Mouse (Mus musculus): Measurements from ENCODE around the gene Ugdh. TPM values are rescaled to one million over a fixed set of nuclear protein-coding genes. Genes with fewer than 3 reads are reported as not detected.
"Not testable (repeated sequence)": the region's sequence is repeated elsewhere in the genome, so short reads cannot be mapped to it uniquely, and the experiment has no call there.

Gene Ugdh
- 125 and 126 TPM in 2 replicates for polyA plus RNA-seq (2015; fragmentation: Nextera tagmentation; extraction: Ambion mirVana)

- Histone ChIP-seq H3K27me3 (no peaks in the 10 kb centered on the region), H3K4me1 (peaks cover 16% of the 10 kb centered on the region; the same call in 1 of the 2 replicates), H3K4me3 (peak within 1 kb of the TSS; percentile 81), H3K4me2 (peak within 1 kb of the TSS; percentile 75), H3K9me3 (no peaks in the 10 kb centered on the region), H3K9ac (peak within 1 kb of the TSS; percentile 78), H3K36me3 (no peaks in the 10 kb centered on the region), H3K27ac (peak within 1 kb of the TSS; percentile 98)
- ATAC-seq (ENCODE audit: insufficient number of reproducible peaks, low FRiP score, low TSS enrichment, low read depth): peak; percentile 97
- WGBS: under 1% methylated on average over 51 of the region's 51 CpGs
Observed at GRCm38 (mm10) chr5:65435806-65436561, at the start of gene Ugdh. Gene Ugdh, minus strand, starts transcription at chr5:65435949.

GRCm38 (mm10) chr5:65482996-65483395, 47.2 kb upstream of the Ugdh start:
- ATAC-seq (ENCODE audit: insufficient number of reproducible peaks, low FRiP score, low TSS enrichment, low read depth): no peak
- 73% methylated on average over 4 of the region's 4 CpGs for WGBS
- H3K36me3 ChIP-seq: peaks cover 8% of the 10 kb centered on the region; the same call in 1 of the 2 replicates
- no peaks in the 10 kb centered on the region for H3K4me1 ChIP-seq
- H3K27ac ChIP-seq: no peak overlapping the region
- no peak overlapping the region for H3K4me2 ChIP-seq
- H3K9me3 ChIP-seq: no peaks in the 10 kb centered on the region
- no peak overlapping the region for H3K4me3 ChIP-seq
- H3K27me3 ChIP-seq: no peaks in the 10 kb centered on the region
- no peak overlapping the region for H3K9ac ChIP-seq

GRCm38 (mm10) chr5:65480511-65480910, 44.8 kb upstream of the Ugdh start:
- H3K4me3 ChIP-seq: no peak overlapping the region
- peaks cover 8% of the 10 kb centered on the region; the same call in 1 of the 2 replicates for H3K36me3 ChIP-seq
- no peaks in the 10 kb centered on the region for H3K4me1 ChIP-seq
- no peak overlapping the region for H3K27ac ChIP-seq
- no peaks in the 10 kb centered on the region for H3K9me3 ChIP-seq
- no peak overlapping the region for H3K4me2 ChIP-seq
- no peak overlapping the region for H3K9ac ChIP-seq
- no peaks in the 10 kb centered on the region for H3K27me3 ChIP-seq
- WGBS: 76% methylated on average over 4 of the region's 4 CpGs
- no peak for ATAC-seq (ENCODE audit: insufficient number of reproducible peaks, low FRiP score, low TSS enrichment, low read depth)

GRCm38 (mm10) chr5:65479681-65480445, 44.1 kb upstream of the Ugdh start:
- ATAC-seq (ENCODE audit: insufficient number of reproducible peaks, low FRiP score, low TSS enrichment, low read depth): no peak
- H3K27ac ChIP-seq: peak overlapping the region; percentile 44; the same call in 1 of the 2 replicates
- WGBS: 79% methylated on average over 9 of the region's 9 CpGs

GRCm38 (mm10) chr5:65478224-65478623, 42.5 kb upstream of the Ugdh start:
- no peaks in the 10 kb centered on the region for H3K9me3 ChIP-seq

More at GRCm38 (mm10) chr5:65479681-65480445, 44.1 kb upstream of the Ugdh start:
- Histone ChIP-seq H3K9me3 (no peaks in the 10 kb centered on the region), H3K4me2 (no peak overlapping the region), H3K4me3 (no peak overlapping the region), H3K4me1 (no peaks in the 10 kb centered on the region), H3K27me3 (no peaks in the 10 kb centered on the region), H3K36me3 (peaks cover 8% of the 10 kb centered on the region; the same call in 1 of the 2 replicates), H3K9ac (no peak overlapping the region)

GRCm38 (mm10) chr5:65476739-65477138, 41.0 kb upstream of the Ugdh start:
- not testable (repeated sequence) for H3K27me3 ChIP-seq

More at GRCm38 (mm10) chr5:65478224-65478623, 42.5 kb upstream of the Ugdh start:
- WGBS: 76% methylated on average over 4 of the region's 4 CpGs
- Histone ChIP-seq H3K27me3 (no peaks in the 10 kb centered on the region), H3K4me3 (no peak overlapping the region), H3K4me2 (no peak overlapping the region), H3K36me3 (peaks cover 8% of the 10 kb centered on the region; the same call in 1 of the 2 replicates), H3K4me1 (no peaks in the 10 kb centered on the region), H3K27ac (no peak overlapping the region), H3K9ac (no peak overlapping the region)
- no peak for ATAC-seq (ENCODE audit: insufficient number of reproducible peaks, low FRiP score, low TSS enrichment, low read depth)

GRCm38 (mm10) chr5:65475806-65476205, 40.1 kb upstream of the Ugdh start:
- Histone ChIP-seq H3K27me3 (no peaks in the 10 kb centered on the region), H3K36me3 (peaks cover 8% of the 10 kb centered on the region; the same call in 1 of the 2 replicates), H3K27ac (no peak overlapping the region), H3K4me1 (no peaks in the 10 kb centered on the region), H3K4me2 (no peak overlapping the region), H3K4me3 (no peak overlapping the region), H3K9me3 (no peaks in the 10 kb centered on the region), H3K9ac (no peak overlapping the region)
- 90% methylated on average over 2 of the region's 2 CpGs for WGBS
- ATAC-seq (ENCODE audit: insufficient number of reproducible peaks, low FRiP score, low TSS enrichment, low read depth): no peak

More at GRCm38 (mm10) chr5:65476739-65477138, 41.0 kb upstream of the Ugdh start:
- H3K4me3 ChIP-seq; H3K4me1 ChIP-seq; H3K4me2 ChIP-seq; ATAC-seq (ENCODE audit: insufficient number of reproducible peaks, low FRiP score, low TSS enrichment, low read depth); H3K36me3 ChIP-seq; H3K9me3 ChIP-seq; H3K27ac ChIP-seq; H3K9ac ChIP-seq: not testable (repeated sequence)
- 96% methylated on average over 4 of the region's 4 CpGs for WGBS

- 0 out of 2 replicates have a peak, but pooled peaks cover 5% of the 10 kb centered on the region for H3K9me3 ChIP-seq
- no peak overlapping the region for H3K9ac ChIP-seq
- 86% methylated on average over 6 of the region's 6 CpGs for WGBS
- no peak overlapping the region for H3K4me2 ChIP-seq
- no peak overlapping the region for H3K4me3 ChIP-seq
- peaks cover 32% of the 10 kb centered on the region for H3K36me3 ChIP-seq
- H3K27ac ChIP-seq: no peak overlapping the region
- no peak for ATAC-seq (ENCODE audit: insufficient number of reproducible peaks, low FRiP score, low TSS enrichment, low read depth)
- no peaks in the 10 kb centered on the region for H3K27me3 ChIP-seq
- H3K4me1 ChIP-seq: no peaks in the 10 kb centered on the region
Observed at GRCm38 (mm10) chr5:65469766-65470165, 34.0 kb upstream of the Ugdh start.

- Histone ChIP-seq H3K27me3 (no peaks in the 10 kb centered on the region), H3K4me3 (no peak overlapping the region), H3K36me3 (peaks cover 36% of the 10 kb centered on the region), H3K4me1 (no peaks in the 10 kb centered on the region), H3K4me2 (no peak overlapping the region), H3K9me3 (0 out of 2 replicates have a peak, but pooled peaks cover 5% of the 10 kb centered on the region), H3K27ac (no peak overlapping the region), H3K9ac (no peak overlapping the region)
- WGBS: 72% methylated on average over 3 of the region's 3 CpGs
- no peak for ATAC-seq (ENCODE audit: insufficient number of reproducible peaks, low FRiP score, low TSS enrichment, low read depth)
Observed at GRCm38 (mm10) chr5:65466911-65467310, 31.2 kb upstream of the Ugdh start.

- peaks cover 25% of the 10 kb centered on the region for H3K4me1 ChIP-seq
- peaks cover 22% of the 10 kb centered on the region for H3K36me3 ChIP-seq
- no peak overlapping the region for H3K4me2 ChIP-seq
- H3K9me3 ChIP-seq: no peaks in the 10 kb centered on the region
- H3K27ac ChIP-seq: no peak overlapping the region
- 86% methylated on average over 14 of the region's 14 CpGs for WGBS
- no peak overlapping the region for H3K9ac ChIP-seq
- no peaks in the 10 kb centered on the region for H3K27me3 ChIP-seq
- no peak for ATAC-seq (ENCODE audit: insufficient number of reproducible peaks, low FRiP score, low TSS enrichment, low read depth)
- H3K4me3 ChIP-seq: no peak overlapping the region
Observed at GRCm38 (mm10) chr5:65460361-65460760, 24.6 kb upstream of the Ugdh start.

GRCm38 (mm10) chr5:65459454-65459853, 23.7 kb upstream of the Ugdh start:
- whole genome bisulfite sequencing: 90% methylated on average over 3 of the region's 3 CpGs
- Histone ChIP-seq H3K4me1 (peaks cover 25% of the 10 kb centered on the region), H3K4me2 (no peak overlapping the region), H3K27me3 (no peaks in the 10 kb centered on the region), H3K9me3 (no peaks in the 10 kb centered on the region), H3K27ac (no peak overlapping the region), H3K36me3 (peaks cover 20% of the 10 kb centered on the region; the same call in 1 of the 2 replicates), H3K4me3 (no peak overlapping the region), H3K9ac (no peak overlapping the region)
- ATAC-seq (ENCODE audit: insufficient number of reproducible peaks, low FRiP score, low TSS enrichment, low read depth): no peak

- no peak overlapping the region for H3K4me3 ChIP-seq
- ATAC-seq (ENCODE audit: insufficient number of reproducible peaks, low FRiP score, low TSS enrichment, low read depth): no peak
- H3K4me1 ChIP-seq: peaks cover 25% of the 10 kb centered on the region
- WGBS: 62% methylated on average over 5 of the region's 5 CpGs
- no peaks in the 10 kb centered on the region for H3K27me3 ChIP-seq
- H3K4me2 ChIP-seq: no peak overlapping the region
- peak overlapping the region; percentile 82 for H3K27ac ChIP-seq
- H3K9me3 ChIP-seq: no peaks in the 10 kb centered on the region
- peaks cover 26% of the 10 kb centered on the region for H3K36me3 ChIP-seq
- H3K9ac ChIP-seq: no peak overlapping the region
Observed at GRCm38 (mm10) chr5:65457846-65458245, 22.1 kb upstream of the Ugdh start.
